Mouse (Mus musculus): ENCODE data around the gene Plcb2. TPM values are rescaled to one million over a fixed set of nuclear protein-coding genes. Genes with fewer than 3 reads are reported as not detected.

The Plcb2 gene
- polyA plus RNA-seq, 2 experiments = 0.74 to 2.1 TPM

- Histone ChIP-seq H3K27ac (replicated peaks; ENCODE audit: low read depth, low read length) (no peak within 1 kb of the TSS), H3K36me3 (ENCODE audit: control insufficient read depth, insufficient read depth, low read length) (no peaks in the 10 kb centered on the region), H3K27me3 (ENCODE audit: control insufficient read depth, insufficient read depth, low read length) (no peaks in the 10 kb centered on the region)
These were observed 44.1 kb upstream of the Plcb2 start, which contains the start of gene Phgr1 for GRCm38 (mm10) chr2:118772158-118772874. Gene Phgr1, plus strand, starts transcription at chr2:118772769.

GRCm38 (mm10) chr2:118766041-118767033 lies 38.1 kb upstream of the Plcb2 start:
- Histone ChIP-seq H3K27ac (replicated peaks; ENCODE audit: low read depth, low read length) (no peak overlapping the region), H3K4me1 (ENCODE audit: control insufficient read depth, insufficient read depth, low read length) (peaks cover 20% of the 10 kb centered on the region), H3K4me2 (replicated peaks; ENCODE audit: low read depth, low read length, severe bottlenecking) (no peak overlapping the region), H3K4me3 (replicated peaks; ENCODE audit: low read length) (no peak overlapping the region), H3K9me3 (ENCODE audit: control insufficient read depth, low read length) (no peaks in the 10 kb centered on the region), H3K27me3 (ENCODE audit: control insufficient read depth, insufficient read depth, low read length) (no peaks in the 10 kb centered on the region), H3K36me3 (ENCODE audit: control insufficient read depth, insufficient read depth, low read length) (no peaks in the 10 kb centered on the region), H3K9ac (ENCODE audit: low read depth, low read length, severe bottlenecking) (no peak overlapping the region)
- TF ChIP-seq POLR2A (IDR thresholded peaks at IDR 0.05; ENCODE audit: borderline replicate concordance, extremely low read depth, insufficient read depth, insufficient read length) = no peak
- DNase-seq (ENCODE audit: low spot score) (no peak), ATAC-seq (ENCODE audit: low FRiP score, low read depth) (no peak)
- WGBS = 75% methylated on average over 10 of the region's 10 CpGs

More at GRCm38 (mm10) chr2:118772158-118772874, 44.1 kb upstream of the Plcb2 start, which contains the start of gene Phgr1:
- DNase-seq (ENCODE audit: low spot score) (no peak), ATAC-seq (ENCODE audit: low FRiP score, low read depth) (no peak)
- H3K4me1 ChIP-seq (ENCODE audit: control insufficient read depth, insufficient read depth, low read length) = no peaks in the 10 kb centered on the region
- no peak within 1 kb of the TSS for H3K4me2 ChIP-seq (replicated peaks; ENCODE audit: low read depth, low read length, severe bottlenecking)
- TF ChIP-seq POLR2A (IDR thresholded peaks at IDR 0.05; ENCODE audit: borderline replicate concordance, extremely low read depth, insufficient read depth, insufficient read length) = no peak
- no peak within 1 kb of the TSS for H3K9ac ChIP-seq (ENCODE audit: low read depth, low read length, severe bottlenecking)
- H3K9me3 ChIP-seq (ENCODE audit: control insufficient read depth, low read length) = no peaks in the 10 kb centered on the region
- no peak within 1 kb of the TSS for H3K4me3 ChIP-seq (replicated peaks; ENCODE audit: low read length)
- 82% methylated on average over 6 of the region's 6 CpGs for WGBS

DNA sequence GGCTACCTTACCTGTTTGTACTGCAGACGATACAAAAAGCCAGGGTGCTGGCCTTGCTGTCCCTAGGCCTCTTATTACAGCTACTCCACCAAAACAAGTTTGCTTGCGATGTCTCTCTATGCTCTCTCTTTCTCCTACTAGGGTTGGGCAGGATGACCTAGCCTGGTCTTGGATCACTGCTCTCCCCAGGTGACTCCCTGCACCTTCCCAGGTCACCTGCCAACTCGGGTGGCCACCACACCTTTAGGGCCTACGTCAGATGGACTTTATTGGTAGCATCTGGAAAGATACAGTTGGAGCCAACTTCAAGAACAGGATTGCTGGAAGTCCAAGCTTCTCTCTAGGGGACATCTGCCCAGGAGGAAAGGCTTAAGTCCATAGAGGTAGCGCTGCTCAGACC lies 36.6 kb upstream of the Plcb2 start:
- H3K4me1 ChIP-seq (ENCODE audit: control insufficient read depth, insufficient read depth, low read length) = peaks cover 22% of the 10 kb centered on the region
- H3K9me3 ChIP-seq (ENCODE audit: control insufficient read depth, low read length) = no peaks in the 10 kb centered on the region
- no peak overlapping the region for H3K4me2 ChIP-seq (replicated peaks; ENCODE audit: low read depth, low read length, severe bottlenecking)
- no peaks in the 10 kb centered on the region for H3K27me3 ChIP-seq (ENCODE audit: control insufficient read depth, insufficient read depth, low read length)
- no peak for TF ChIP-seq POLR2A (IDR thresholded peaks at IDR 0.05; ENCODE audit: borderline replicate concordance, extremely low read depth, insufficient read depth, insufficient read length)
- no peak overlapping the region for H3K9ac ChIP-seq (ENCODE audit: low read depth, low read length, severe bottlenecking)
- 69% methylated on average over 5 of the region's 5 CpGs for WGBS
- no peak overlapping the region for H3K4me3 ChIP-seq (replicated peaks; ENCODE audit: low read length)
- H3K36me3 ChIP-seq (ENCODE audit: control insufficient read depth, insufficient read depth, low read length) = no peaks in the 10 kb centered on the region
- DNase-seq (ENCODE audit: low spot score) (no peak), ATAC-seq (ENCODE audit: low FRiP score, low read depth) (no peak)
- no peak overlapping the region for H3K27ac ChIP-seq (replicated peaks; ENCODE audit: low read depth, low read length)

DNA sequence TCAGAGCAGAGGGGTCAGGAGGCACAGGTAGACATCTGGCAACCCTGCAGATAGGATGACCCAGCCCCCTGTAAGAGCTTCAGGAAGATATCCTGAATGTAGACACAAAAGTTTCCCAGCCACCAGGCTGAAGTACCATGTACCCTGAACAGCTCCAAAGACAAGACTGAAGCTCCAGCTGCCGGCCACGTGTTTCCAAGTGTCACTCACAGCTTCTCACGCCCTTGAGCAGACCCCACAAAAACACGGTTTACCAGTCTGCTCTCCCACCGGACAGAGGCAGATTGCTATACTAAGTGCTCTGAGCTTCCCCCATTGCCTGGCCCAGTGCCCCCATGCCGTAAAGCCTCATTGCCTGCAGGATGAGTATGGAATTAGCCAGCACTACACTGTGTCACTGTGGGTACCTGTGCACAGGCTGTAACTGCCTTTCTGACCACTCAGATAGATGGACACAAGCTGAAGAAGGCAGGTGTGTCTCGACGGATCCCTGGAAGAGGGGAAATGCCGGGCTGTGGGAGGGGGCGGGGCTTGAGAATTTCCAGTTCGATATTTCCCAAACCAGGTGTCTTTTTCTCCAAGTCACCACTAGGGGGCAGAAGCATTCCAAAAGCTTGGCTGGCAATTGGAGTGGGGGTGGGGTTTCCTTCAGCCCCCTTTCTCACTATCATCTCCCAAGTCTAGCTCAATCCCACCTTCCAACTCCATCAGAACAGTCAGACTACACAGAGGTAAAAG lies 36.0 kb upstream of the Plcb2 start:
- DNase-seq (ENCODE audit: low spot score) (peak; percentile 75), ATAC-seq (ENCODE audit: low FRiP score, low read depth) (no peak)
- Histone ChIP-seq H3K9ac (ENCODE audit: low read depth, low read length, severe bottlenecking) (no peak overlapping the region), H3K4me1 (ENCODE audit: control insufficient read depth, insufficient read depth, low read length) (peaks cover 22% of the 10 kb centered on the region), H3K4me2 (replicated peaks; ENCODE audit: low read depth, low read length, severe bottlenecking) (no peak overlapping the region), H3K27me3 (ENCODE audit: control insufficient read depth, insufficient read depth, low read length) (no peaks in the 10 kb centered on the region), H3K9me3 (ENCODE audit: control insufficient read depth, low read length) (no peaks in the 10 kb centered on the region), H3K36me3 (ENCODE audit: control insufficient read depth, insufficient read depth, low read length) (no peaks in the 10 kb centered on the region), H3K27ac (replicated peaks; ENCODE audit: low read depth, low read length) (no peak overlapping the region), H3K4me3 (replicated peaks; ENCODE audit: low read length) (no peak overlapping the region)
- WGBS = 22% methylated on average over 11 of the region's 11 CpGs
- TF ChIP-seq POLR2A (IDR thresholded peaks at IDR 0.05; ENCODE audit: borderline replicate concordance, extremely low read depth, insufficient read depth, insufficient read length) = no peak

GRCm38 (mm10) chr2:118763469-118763868 lies 35.2 kb upstream of the Plcb2 start:
- no peaks in the 10 kb centered on the region for H3K36me3 ChIP-seq (ENCODE audit: control insufficient read depth, insufficient read depth, low read length)
- no peaks in the 10 kb centered on the region for H3K9me3 ChIP-seq (ENCODE audit: control insufficient read depth, low read length)
- H3K4me2 ChIP-seq (replicated peaks; ENCODE audit: low read depth, low read length, severe bottlenecking) = no peak overlapping the region
- 69% methylated on average over 7 of the region's 7 CpGs for WGBS
- H3K27me3 ChIP-seq (ENCODE audit: control insufficient read depth, insufficient read depth, low read length) = no peaks in the 10 kb centered on the region
- peaks cover 22% of the 10 kb centered on the region for H3K4me1 ChIP-seq (ENCODE audit: control insufficient read depth, insufficient read depth, low read length)
- no peak for DNase-seq (ENCODE audit: low spot score)
- H3K27ac ChIP-seq (replicated peaks; ENCODE audit: low read depth, low read length) = no peak overlapping the region
- no peak for TF ChIP-seq POLR2A (IDR thresholded peaks at IDR 0.05; ENCODE audit: borderline replicate concordance, extremely low read depth, insufficient read depth, insufficient read length)
- H3K9ac ChIP-seq (ENCODE audit: low read depth, low read length, severe bottlenecking) = no peak overlapping the region
- H3K4me3 ChIP-seq (replicated peaks; ENCODE audit: low read length) = no peak overlapping the region
- ATAC-seq (ENCODE audit: low FRiP score, low read depth) = no peak
